Mouse (Mus musculus): ENCODE data around the gene Ptgfr. TPM values are rescaled to one million over a fixed set of nuclear protein-coding genes. Genes with fewer than 3 reads are reported as not detected.

The Ptgfr gene
- polyA plus RNA-seq, 1 experiment = 10.6 TPM

DNA sequence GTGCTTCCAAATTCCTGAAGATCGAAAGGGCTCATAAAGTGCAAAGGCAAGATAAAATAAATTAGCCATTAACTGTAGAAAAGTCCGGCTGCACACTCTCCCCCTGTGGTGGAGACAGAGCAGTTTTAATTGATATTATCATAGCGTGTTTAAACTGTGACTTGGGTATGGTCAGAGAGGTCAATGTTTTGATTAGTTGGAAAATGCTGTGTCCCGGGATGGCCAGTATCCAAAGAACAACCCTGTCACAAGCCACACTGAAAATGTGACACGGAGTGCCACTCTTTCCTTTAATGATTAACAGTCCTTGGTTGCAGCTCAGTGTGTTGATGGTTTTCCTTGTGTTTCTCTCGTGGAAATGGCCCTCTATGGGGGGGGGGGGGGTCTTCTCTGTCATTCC, 942 bp upstream of the Ptgfr start:
- Histone ChIP-seq H3K4me1 (ENCODE audit: control insufficient read depth, insufficient read depth, low read length) (peaks cover 7% of the 10 kb centered on the region; the same call in 1 of the 2 replicates), H3K4me3 (ENCODE audit: insufficient read depth, low read length) (no peak overlapping the region), H3K27ac (ENCODE audit: insufficient read depth, low read length) (no peak overlapping the region)
- TF ChIP-seq CTCF (IDR thresholded peaks at IDR 0.05; ENCODE audit: borderline replicate concordance, insufficient read depth, low read length) = no peak
- no peak for TF ChIP-seq POLR2A (IDR thresholded peaks at IDR 0.05; ENCODE audit: low read depth, low read length)

DNA sequence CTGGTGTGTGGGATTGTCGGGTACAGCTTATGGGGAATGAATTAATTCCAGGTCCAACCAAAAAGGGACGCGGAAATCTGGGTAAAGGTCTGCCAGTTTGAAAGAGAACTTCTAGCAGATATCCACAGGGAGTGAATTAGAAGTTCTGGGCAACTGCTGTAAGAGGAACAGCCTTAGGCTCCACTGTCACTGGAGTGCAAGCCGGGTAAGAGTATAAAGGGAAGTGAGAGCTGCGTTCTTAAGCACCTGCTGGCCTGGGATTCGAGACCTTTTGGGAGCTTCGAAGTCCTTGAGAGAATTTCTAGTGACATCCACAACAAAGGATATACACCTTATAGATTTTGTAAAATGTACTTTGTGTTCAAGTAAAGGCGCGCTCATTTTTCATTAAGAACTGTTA, 319 bp upstream of the Ptgfr start:
- no peak overlapping the region for H3K27ac ChIP-seq (ENCODE audit: insufficient read depth, low read length)

DNA sequence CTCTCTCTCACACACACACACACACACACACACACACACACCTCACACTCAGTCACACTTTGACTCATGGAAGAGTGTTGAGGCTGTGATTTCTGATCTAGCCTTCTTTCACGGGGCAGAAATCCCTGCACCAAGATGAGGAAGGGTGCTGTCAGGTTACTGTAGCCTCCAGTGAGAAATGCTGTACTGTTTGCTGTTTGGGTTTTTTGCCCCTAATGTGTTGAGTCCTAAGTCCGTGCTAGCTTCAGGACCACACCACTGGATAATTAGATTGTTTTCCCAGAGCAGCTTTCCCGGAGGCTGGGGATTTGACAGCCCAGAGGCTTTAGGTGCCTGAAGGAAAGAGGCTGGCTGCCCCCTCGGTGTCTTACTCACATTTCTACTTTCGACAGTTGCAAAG, 979 bp downstream of the Ptgfr start:
- H3K4me1 ChIP-seq (ENCODE audit: control insufficient read depth, insufficient read depth, low read length) = peaks cover 7% of the 10 kb centered on the region; the same call in 1 of the 2 replicates
- no peak for TF ChIP-seq POLR2A (IDR thresholded peaks at IDR 0.05; ENCODE audit: low read depth, low read length)
- TF ChIP-seq CTCF (IDR thresholded peaks at IDR 0.05; ENCODE audit: borderline replicate concordance, insufficient read depth, low read length) = no peak
- no peak overlapping the region for H3K27ac ChIP-seq (ENCODE audit: insufficient read depth, low read length)
- H3K4me3 ChIP-seq (ENCODE audit: insufficient read depth, low read length) = no peak overlapping the region

More for the DNA sequence above, 319 bp upstream of the Ptgfr start:
- Histone ChIP-seq H3K4me3 (ENCODE audit: insufficient read depth, low read length) (peak overlapping the region; percentile 48), H3K4me1 (ENCODE audit: control insufficient read depth, insufficient read depth, low read length) (peaks cover 7% of the 10 kb centered on the region; the same call in 1 of the 2 replicates)
- no peak for TF ChIP-seq CTCF (IDR thresholded peaks at IDR 0.05; ENCODE audit: borderline replicate concordance, insufficient read depth, low read length)
- TF ChIP-seq POLR2A (IDR thresholded peaks at IDR 0.05; ENCODE audit: low read depth, low read length) = no peak

DNA sequence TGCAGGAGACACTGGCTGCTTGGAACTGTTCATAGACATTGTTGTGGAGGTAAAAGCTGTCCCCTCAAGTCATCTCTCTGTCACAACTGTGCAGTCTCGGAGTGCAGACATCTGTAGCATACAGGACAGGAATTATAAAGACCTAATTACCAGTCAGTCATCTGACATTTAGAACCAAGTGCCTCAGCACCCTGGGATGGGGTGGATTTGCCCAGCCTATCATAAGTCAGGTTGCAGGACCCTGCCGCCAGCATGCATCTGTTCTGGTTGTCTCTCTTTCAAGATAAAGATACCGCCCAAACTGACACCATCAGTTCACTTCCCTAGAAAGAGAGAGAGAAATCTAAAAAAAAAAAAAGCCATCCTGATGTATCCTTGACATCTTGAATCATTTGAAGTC, 1.6 kb downstream of the Ptgfr start:
- Histone ChIP-seq H3K4me3 (ENCODE audit: insufficient read depth, low read length) (no peak overlapping the region), H3K4me1 (ENCODE audit: control insufficient read depth, insufficient read depth, low read length) (peaks cover 6% of the 10 kb centered on the region; the same call in 1 of the 2 replicates), H3K27ac (ENCODE audit: insufficient read depth, low read length) (no peak overlapping the region)
- TF ChIP-seq POLR2A (IDR thresholded peaks at IDR 0.05; ENCODE audit: low read depth, low read length) (no peak), CTCF (IDR thresholded peaks at IDR 0.05; ENCODE audit: borderline replicate concordance, insufficient read depth, low read length) (no peak)

DNA sequence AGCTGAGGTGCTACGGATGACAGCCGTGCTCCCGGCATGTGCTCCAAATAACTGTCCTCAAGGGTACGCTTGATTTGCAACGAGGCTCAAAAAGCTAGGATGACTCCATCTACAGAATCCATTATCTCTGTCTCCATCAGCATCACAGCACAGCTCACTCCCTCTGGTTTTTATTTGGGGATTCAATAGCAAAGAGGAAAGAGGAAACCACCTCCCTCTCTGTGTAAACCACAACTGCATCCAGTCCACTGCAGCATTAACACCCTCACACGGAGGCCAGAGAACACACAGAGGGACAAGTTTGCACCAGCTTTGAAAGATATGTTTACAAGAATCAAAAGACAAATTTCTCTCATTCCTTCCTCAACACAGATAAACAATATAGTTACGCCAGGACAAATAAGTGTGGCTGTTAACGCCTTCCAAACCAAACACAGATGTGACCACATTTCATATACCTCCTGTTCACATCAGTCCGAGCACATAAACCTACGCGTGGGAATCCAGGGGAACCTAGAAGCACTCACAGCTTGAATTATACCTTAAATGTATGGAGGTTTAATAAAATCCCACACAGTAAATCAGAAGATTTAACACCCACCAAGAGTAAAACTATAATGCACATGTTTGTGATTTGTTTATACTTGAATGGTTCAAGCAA, 9.3 kb downstream of the Ptgfr start:
- Histone ChIP-seq H3K27ac (ENCODE audit: insufficient read depth, low read length) (no peak overlapping the region), H3K4me1 (ENCODE audit: control insufficient read depth, insufficient read depth, low read length) (peaks cover 5% of the 10 kb centered on the region), H3K4me3 (ENCODE audit: insufficient read depth, low read length) (no peak overlapping the region)
- no peak for TF ChIP-seq CTCF (IDR thresholded peaks at IDR 0.05; ENCODE audit: borderline replicate concordance, insufficient read depth, low read length)
- no peak for TF ChIP-seq POLR2A (IDR thresholded peaks at IDR 0.05; ENCODE audit: low read depth, low read length)

DNA sequence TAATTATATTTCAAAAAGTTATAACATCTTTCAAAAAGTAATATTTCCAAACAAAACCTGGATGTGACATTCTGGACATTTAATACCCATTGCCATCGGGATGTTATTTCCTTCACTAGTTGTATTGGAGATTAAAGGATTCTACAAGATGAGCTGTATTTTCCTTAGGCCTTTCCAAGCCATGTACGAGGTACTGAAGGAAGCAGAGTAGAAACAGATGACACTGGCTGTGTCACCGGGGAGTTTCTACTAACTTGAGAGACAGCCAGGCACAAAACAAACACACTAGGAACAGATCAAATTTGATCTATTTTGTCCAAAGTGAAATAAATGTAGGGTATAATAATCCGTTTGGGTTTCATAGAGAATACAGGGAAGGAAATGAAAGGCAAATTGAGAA, 17.6 kb downstream of the Ptgfr start:
- Histone ChIP-seq H3K4me3 (ENCODE audit: insufficient read depth, low read length) (no peak overlapping the region), H3K4me1 (ENCODE audit: control insufficient read depth, insufficient read depth, low read length) (no peaks in the 10 kb centered on the region), H3K27ac (ENCODE audit: insufficient read depth, low read length) (no peak overlapping the region)
- TF ChIP-seq CTCF (IDR thresholded peaks at IDR 0.05; ENCODE audit: borderline replicate concordance, insufficient read depth, low read length) (no peak), POLR2A (IDR thresholded peaks at IDR 0.05; ENCODE audit: low read depth, low read length) (no peak)

DNA sequence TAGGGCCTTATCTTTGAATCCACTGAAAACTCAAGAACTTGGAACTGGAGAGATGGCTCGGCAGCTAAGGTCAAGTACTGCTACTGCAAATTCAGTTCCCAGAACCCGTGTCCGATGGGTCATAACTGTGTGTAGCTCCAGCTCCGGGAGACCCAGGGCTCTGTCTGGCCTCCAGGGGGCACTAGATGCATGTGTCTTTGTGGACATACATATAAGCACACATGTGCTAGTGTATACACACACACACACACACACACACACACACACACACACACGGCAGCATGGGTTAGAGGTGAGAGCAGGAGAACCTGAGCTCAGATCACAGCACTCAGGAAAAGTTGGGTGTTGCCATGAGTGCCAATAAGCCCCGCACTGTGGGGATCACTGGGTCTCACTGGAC, 19.2 kb downstream of the Ptgfr start:
- Histone ChIP-seq H3K27ac (ENCODE audit: insufficient read depth, low read length) (no peak overlapping the region), H3K4me3 (ENCODE audit: insufficient read depth, low read length) (no peak overlapping the region), H3K4me1 (ENCODE audit: control insufficient read depth, insufficient read depth, low read length) (no peaks in the 10 kb centered on the region)
- TF ChIP-seq CTCF (IDR thresholded peaks at IDR 0.05; ENCODE audit: borderline replicate concordance, insufficient read depth, low read length) = no peak
- TF ChIP-seq POLR2A (IDR thresholded peaks at IDR 0.05; ENCODE audit: low read depth, low read length) = no peak

DNA sequence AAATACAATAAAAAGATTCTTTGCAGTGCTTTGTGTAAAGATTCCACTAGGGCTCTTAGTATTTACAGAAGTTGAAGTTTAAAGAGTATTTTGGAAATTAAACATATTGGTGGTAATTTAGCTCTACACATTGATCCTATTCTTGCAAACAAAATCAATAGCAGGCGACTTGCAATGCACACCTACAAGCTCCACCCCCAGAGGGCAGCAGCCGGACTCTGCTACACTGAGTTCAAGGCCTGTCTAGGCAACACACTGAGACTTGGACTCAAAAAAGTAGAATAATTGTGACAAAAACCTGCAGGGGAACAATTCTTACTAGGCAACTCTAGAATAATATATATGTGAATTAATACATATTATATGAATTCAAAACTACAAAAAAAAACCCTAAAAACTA, 28.8 kb downstream of the Ptgfr start:
- no peak for TF ChIP-seq POLR2A (IDR thresholded peaks at IDR 0.05; ENCODE audit: low read depth, low read length)
- no peak for TF ChIP-seq CTCF (IDR thresholded peaks at IDR 0.05; ENCODE audit: borderline replicate concordance, insufficient read depth, low read length)
- H3K4me1 ChIP-seq (ENCODE audit: control insufficient read depth, insufficient read depth, low read length) = no peaks in the 10 kb centered on the region
- no peak overlapping the region for H3K27ac ChIP-seq (ENCODE audit: insufficient read depth, low read length)
- no peak overlapping the region for H3K4me3 ChIP-seq (ENCODE audit: insufficient read depth, low read length)

DNA sequence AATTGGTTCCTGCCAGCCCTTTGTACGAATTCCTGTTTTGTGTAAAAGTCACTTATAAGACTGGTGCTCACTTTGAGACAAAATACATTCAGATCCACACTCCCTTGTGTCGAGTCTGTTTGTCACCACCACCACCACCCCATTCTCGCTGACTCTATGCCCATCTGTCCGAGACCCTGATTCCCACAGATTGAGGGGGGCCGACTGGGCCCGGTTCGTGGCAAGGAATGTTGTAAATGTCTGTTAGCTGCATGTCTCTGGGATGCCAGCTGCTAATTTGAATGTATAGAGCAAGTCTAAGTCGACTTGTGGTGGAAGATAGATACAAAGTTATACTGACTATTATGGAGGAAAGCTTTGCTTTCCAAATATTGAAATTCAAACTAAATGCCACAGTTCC, 48.8 kb downstream of the Ptgfr start:
- no peak for TF ChIP-seq POLR2A (IDR thresholded peaks at IDR 0.05; ENCODE audit: low read depth, low read length)
- TF ChIP-seq CTCF (IDR thresholded peaks at IDR 0.05; ENCODE audit: borderline replicate concordance, insufficient read depth, low read length) = no peak
- Histone ChIP-seq H3K4me3 (ENCODE audit: insufficient read depth, low read length) (no peak overlapping the region), H3K27ac (ENCODE audit: insufficient read depth, low read length) (no peak overlapping the region), H3K4me1 (ENCODE audit: control insufficient read depth, insufficient read depth, low read length) (no peaks in the 10 kb centered on the region)

DNA sequence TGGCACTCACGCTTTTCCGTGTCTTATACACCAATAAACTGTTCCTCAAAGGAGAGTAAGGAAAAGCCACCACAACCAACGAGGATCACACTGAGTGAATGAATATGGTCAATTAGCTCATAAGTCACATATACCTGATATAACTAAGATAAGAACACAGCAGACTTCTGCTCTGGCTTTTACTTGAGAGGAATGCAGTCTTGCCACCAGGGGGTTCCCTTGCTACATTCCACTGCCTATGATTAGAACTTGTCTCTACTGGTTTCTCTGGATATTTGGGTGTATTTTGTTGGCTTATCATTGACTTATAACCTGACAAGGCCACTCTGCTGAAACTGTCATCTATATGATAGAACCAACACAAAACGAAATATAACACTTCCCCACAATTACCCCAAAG, 62.3 kb downstream of the Ptgfr start:
- no peak overlapping the region for H3K4me3 ChIP-seq (ENCODE audit: insufficient read depth, low read length)
- H3K27ac ChIP-seq (ENCODE audit: insufficient read depth, low read length) = no peak overlapping the region
- H3K4me1 ChIP-seq (ENCODE audit: control insufficient read depth, insufficient read depth, low read length) = no peaks in the 10 kb centered on the region
- TF ChIP-seq CTCF (IDR thresholded peaks at IDR 0.05; ENCODE audit: borderline replicate concordance, insufficient read depth, low read length) = no peak
- TF ChIP-seq POLR2A (IDR thresholded peaks at IDR 0.05; ENCODE audit: low read depth, low read length) = no peak
